Mouse (Mus musculus): ENCODE results near the gene Cysltr2.

- no peak for TF ChIP-seq POLR2A (IDR thresholded peaks at IDR 0.05; ENCODE audit: extremely low read depth, insufficient read depth, low read length)
- no peak for TF ChIP-seq CTCF (IDR thresholded peaks at IDR 0.05; ENCODE audit: extremely low read depth, insufficient read depth, low read length)
Observed at GRCm38 (mm10) chr14:73041689-73042088, 7.2 kb downstream of the Cysltr2 start.
